Mouse (Mus musculus) liver, adult 10 weeks (tissue): Measurements from ENCODE around the gene Vapa. TPM values are rescaled to one million over a fixed set of nuclear protein-coding genes. Genes with fewer than 3 reads are reported as not detected.

Experiments
- polyA plus RNA-seq: library from polyadenylated mRNA; stranded (reverse); fragments of 350-450 nt; fragmentation: Illumina TruSeq; extraction: RNeasy Lipid Tissue Mini Kit (QIAGEN cat#74804); gene quantifications from one replicate; pipeline ENCODE4 v1.2.3, GENCODE M21; 2014; ENCODE audit warnings: low read depth, low replicate concordance

Vapa gene
- 140 TPM for polyA plus RNA-seq

DNA sequence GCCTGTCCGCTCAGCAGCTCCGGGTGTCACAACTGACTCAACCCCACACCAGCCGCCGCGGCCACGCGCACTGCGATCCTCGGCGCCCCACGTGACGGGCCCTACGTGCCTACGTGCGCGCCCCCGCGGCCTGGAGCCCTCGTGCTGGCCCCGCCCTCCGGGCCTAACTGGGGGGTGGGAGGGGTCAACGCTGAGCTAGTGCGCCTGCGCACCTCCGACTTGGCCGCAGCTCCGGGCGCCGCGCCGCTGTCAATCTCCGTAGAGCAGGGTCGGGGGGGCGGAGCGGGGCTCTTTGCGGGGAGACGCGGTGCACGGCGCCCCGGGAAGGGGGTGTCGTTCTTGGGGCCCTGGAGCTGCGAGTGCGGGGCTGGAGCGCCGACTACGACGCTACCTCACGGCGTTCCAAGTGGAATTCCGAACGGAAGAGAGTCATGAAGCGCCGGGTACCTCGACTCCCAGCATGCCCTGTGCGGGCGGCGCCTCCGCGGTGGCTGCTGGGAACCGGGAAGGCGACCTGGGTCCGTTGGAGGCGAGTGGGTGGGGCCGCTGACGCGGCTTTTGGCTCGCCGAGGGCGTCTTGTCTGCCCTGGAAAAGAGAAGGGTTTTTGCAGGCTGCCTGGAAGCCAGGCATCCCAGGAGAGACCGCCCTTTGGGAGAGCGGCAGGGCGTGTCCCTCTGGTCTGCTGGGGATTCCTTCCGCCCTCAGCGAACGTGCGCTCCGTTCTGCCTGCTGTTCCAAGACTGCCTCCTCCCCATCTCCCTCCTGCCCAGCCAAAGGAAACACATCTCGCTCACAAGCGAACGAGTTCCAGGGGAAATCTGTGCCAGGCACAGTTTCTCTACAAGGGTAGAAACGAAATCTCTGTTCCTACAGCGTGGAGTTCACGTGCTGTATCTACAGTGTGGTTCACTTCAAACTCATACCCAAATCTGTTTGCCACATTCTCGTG is at the start of gene Vapa:
Gene Vapa, minus strand, starts transcription at position 93 of the 950 bp plus-strand sequence.

DNA sequence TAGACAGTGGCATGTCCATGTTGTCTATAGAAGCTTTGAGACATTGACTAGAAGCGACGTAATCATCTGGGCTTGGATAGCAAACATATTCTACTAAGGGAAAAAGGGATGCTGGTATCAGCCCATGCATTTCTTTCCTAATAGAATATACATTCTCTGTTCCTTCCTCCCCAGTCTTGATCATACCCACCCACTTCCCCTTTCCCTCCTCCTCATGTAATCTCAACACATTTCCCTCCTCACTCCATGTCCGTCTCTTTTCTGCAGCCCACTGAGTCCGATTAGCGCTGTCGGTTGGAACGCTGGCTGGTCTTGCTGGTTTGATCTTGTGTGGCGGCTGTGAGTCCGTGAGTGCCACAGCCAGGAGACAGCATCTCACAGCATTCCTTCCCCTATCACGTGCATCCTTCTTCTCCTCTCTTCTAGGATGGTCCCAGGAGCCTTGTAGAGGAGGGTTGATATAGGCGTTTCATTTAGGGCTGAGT is 28.4 kb upstream of the Vapa start, which contains the start of gene Txndc2:
Gene Txndc2, minus strand, starts transcription at position 435 of the 485 bp plus-strand sequence.

DNA sequence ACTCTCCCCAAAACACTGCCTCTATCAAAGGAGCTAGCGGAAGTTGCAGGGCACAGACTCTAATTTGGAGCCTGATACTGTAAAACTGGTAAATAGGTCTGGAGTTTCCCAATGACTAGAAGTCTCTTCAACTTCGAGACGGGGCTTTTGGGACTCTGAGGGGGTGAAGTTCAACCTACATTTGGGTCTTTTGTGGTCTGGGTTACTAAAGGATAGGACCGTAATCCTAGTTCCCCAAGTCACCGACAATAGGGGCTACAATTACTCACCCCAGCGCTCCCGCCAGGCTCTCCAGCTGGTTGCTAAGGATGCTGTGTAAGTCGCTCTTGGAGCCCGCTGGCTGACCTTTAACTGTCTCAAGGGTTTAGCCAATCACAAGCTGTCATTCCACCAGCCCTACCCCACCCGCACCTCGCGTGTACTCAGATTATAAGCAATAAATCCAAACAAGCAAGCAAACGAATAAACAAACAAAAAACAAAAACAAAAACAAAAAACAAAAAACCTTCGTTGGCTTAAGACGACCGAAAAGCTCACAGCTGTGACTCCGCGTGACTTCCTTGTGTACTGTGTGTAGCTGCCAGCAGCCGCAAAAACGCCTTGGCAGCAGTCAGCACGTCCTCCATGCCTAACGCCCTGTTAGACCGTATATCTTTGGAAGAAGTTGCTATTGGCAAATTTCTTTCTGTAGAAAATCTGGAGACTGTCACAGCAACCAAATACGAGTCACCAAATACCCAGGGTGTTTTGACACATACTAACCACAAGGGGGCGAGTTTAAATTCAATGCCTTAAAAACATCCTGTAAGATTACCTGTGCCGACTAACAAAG is 72.7 kb downstream of the Vapa start, which contains the start of gene Tmem232:
Gene Tmem232, minus strand, starts transcription at position 342 of the 832 bp plus-strand sequence.

Other genes with a start within 250 kb of the Vapa start
- not detected for gene Tmem232, start 72.8 kb downstream of the Vapa start, polyA plus RNA-seq
- gene Txndc2, start 28.6 kb upstream of the Vapa start, polyA plus RNA-seq, result not detected
- gene Rab31, start 159.2 kb upstream of the Vapa start, polyA plus RNA-seq, result 3.3 TPM
- gene Ppp4r1, start 169.0 kb upstream of the Vapa start, polyA plus RNA-seq, result 12.6 TPM